Mouse (Mus musculus) liver, embryonic 14.5 days (tissue): Measurements from ENCODE around the gene Usp43. TPM values are rescaled to one million over a fixed set of nuclear protein-coding genes. Genes with fewer than 3 reads are reported as not detected.

Experiments used
- ATAC-seq: fragments of 200-750 bp; cut with Nextera tagmentation; 2 replicates; pipeline ENCODE4 v1.8.0; 2017; ENCODE audit warnings: moderate number of reproducible peaks, mild to moderate bottlenecking, moderate library complexity; ENCODE audit not compliant: insufficient read depth
- DNase-seq, 3 experiments: peaks; one replicate each; pipeline ENCODE4 v3.0.0-alpha.2; 2012 to 2013; ENCODE audit warnings: low read depth in 3 of 3, low spot score in 3 of 3
- H3K27ac ChIP-seq: fragments of 300-500 bp; sonication (generic); 2 replicates; pipeline ENCODE4 v1.5.1; 2014; ENCODE audit warnings: moderate library complexity, mild to moderate bottlenecking, control low read depth, inconsistent platforms
- H3K27me3 ChIP-seq: fragments of 300-500 bp; sonication (generic); 2 replicates; pipeline ENCODE4 v1.6.1; 2014; ENCODE audit warnings: mild to moderate bottlenecking, low read length, moderate library complexity; ENCODE audit not compliant: control insufficient read depth, insufficient read depth
- H3K36me3 ChIP-seq: fragments of 300-500 bp; sonication (generic); replicated peaks from 2 replicates; pipeline ENCODE4 v1.6.1; 2014; ENCODE audit warnings: low read depth; ENCODE audit not compliant: control insufficient read depth, insufficient read depth
- H3K4me1 ChIP-seq, 2 experiments: fragments of 200-500 bp in 1 of 2; fragments of 300-500 bp in 1 of 2; sonication (generic) in 1 of 2; replicated peaks; 2 replicates each; pipeline ENCODE4 v1.6.1; 2012 to 2014; ENCODE audit warnings: antibody characterized with exemption in 1 of 2, inconsistent platforms in 1 of 2, low read length in 1 of 2; ENCODE audit not compliant: control insufficient read depth in 2 of 2, insufficient read depth in 2 of 2
- H3K4me2 ChIP-seq: fragments of 300-500 bp; sonication (generic); 2 replicates; pipeline ENCODE4 v1.6.1; 2014; ENCODE audit warnings: low read depth, mild to moderate bottlenecking, control low read depth, moderate library complexity
- H3K4me3 ChIP-seq, 2 experiments: fragments of 200-500 bp in 1 of 2; fragments of 300-500 bp in 1 of 2; sonication (generic) in 1 of 2; 2 replicates each; pipeline ENCODE4 v1.5.1; 2012 to 2014; ENCODE audit warnings: low read depth in 2 of 2, low read length in 2 of 2, mild to moderate bottlenecking in 2 of 2, control low read depth in 1 of 2, inconsistent platforms in 1 of 2, moderate library complexity in 1 of 2; ENCODE audit not compliant: insufficient read depth in 1 of 2
- H3K9ac ChIP-seq: fragments of 300-500 bp; sonication (generic); replicated peaks from 2 replicates; pipeline ENCODE4 v1.6.1; 2014; ENCODE audit warnings: mild to moderate bottlenecking, control low read depth, moderate library complexity
- H3K9me3 ChIP-seq: fragments of 300-500 bp; sonication (generic); 2 replicates; pipeline ENCODE4 v1.6.1; 2016; ENCODE audit warnings: low read length, mixed read lengths; ENCODE audit not compliant: control insufficient read depth
- CTCF ChIP-seq: IDR thresholded peaks from 2 replicates; pipeline ENCODE4 v1.5.1; 2016; ENCODE audit warnings: antibody characterized with exemption, low read depth, control low read depth
- EP300 ChIP-seq: IDR thresholded peaks from 2 replicates; pipeline ENCODE4 v1.6.1; 2016; ENCODE audit warnings: antibody characterized with exemption, low read depth
- WGBS: fragments of 180-500 bp; shearing (Covaris S2); extraction: QIAGEN DNeasy Blood & Tissue Kit; methylation state at CpG from one replicate; pipeline ENCODE4 v1.1.7; 2014; ENCODE audit not compliant: insufficient replicate concordance; 5-methylcytosine and 5-hydroxymethylcytosine counted together
- polyA plus RNA-seq, 2 experiments: library from polyadenylated mRNA; depleted of rRNA in 1 of 2; stranded (reverse) in 1 of 2; unstranded in 1 of 2; fragments of >200 nt; fragmentation: Nextera tagmentation in 1 of 2; extraction: Ambion mirVana in 1 of 2; gene quantifications; 2 replicates each; pipeline versions ENCODE4 v1.2.1 to v1.2.3; 2012 to 2014

The Usp43 gene
- polyA plus RNA-seq, 2 experiments = 0.06 to 0.08 TPM

DNA sequence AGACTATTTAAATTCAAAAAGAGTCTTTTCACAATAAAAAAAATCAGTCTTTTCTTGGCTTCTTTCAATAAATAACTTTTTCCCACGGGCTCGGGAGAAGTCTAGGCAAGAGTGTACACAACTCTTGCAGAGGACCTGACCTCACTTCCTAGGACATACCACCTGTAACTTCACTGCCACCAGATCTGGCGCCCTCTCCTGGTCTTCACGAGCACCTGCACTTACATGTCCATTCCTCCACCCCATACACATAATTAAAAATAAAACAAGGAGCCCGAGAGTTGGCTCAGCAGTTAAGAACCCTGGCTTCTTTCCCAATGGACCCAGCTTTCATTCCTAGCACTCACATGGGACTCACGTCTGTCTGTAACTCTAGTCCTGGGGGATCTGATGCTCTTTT is 42.2 kb upstream of the Usp43 start:
- TF ChIP-seq EP300 (no peak), CTCF (peak; percentile 61)
- Histone ChIP-seq H3K4me3 (no peak overlapping the region), H3K9me3 (no peaks in the 10 kb centered on the region), H3K9ac (no peak overlapping the region), H3K4me2 (no peak overlapping the region), H3K27me3 (no peaks in the 10 kb centered on the region), H3K27ac (no peak overlapping the region), H3K36me3 (no peaks in the 10 kb centered on the region), H3K4me1 (peaks cover 6 to 7% of the 10 kb centered on the region in 2 experiments)
- ATAC-seq (no peak), DNase-seq (peak in 1 of 3 experiments; percentile 17)
- 63% methylated on average over 6 of the region's 6 CpGs for WGBS

GRCm38 (mm10) chr11:67954413-67954812 is 32.5 kb upstream of the Usp43 start:
- H3K4me2 ChIP-seq = no peak overlapping the region
- TF ChIP-seq CTCF = no peak
- H3K4me3 ChIP-seq = no peak overlapping the region
- H3K4me1 ChIP-seq = no peaks in the 10 kb centered on the region
- no peaks in the 10 kb centered on the region for H3K9me3 ChIP-seq
- no peaks in the 10 kb centered on the region for H3K36me3 ChIP-seq
- no peak overlapping the region for H3K27ac ChIP-seq
- DNase-seq (no peak), ATAC-seq (no peak)
- 63% methylated on average over 6 of the region's 6 CpGs for WGBS
- no peaks in the 10 kb centered on the region for H3K27me3 ChIP-seq
- no peak overlapping the region for H3K9ac ChIP-seq

DNA sequence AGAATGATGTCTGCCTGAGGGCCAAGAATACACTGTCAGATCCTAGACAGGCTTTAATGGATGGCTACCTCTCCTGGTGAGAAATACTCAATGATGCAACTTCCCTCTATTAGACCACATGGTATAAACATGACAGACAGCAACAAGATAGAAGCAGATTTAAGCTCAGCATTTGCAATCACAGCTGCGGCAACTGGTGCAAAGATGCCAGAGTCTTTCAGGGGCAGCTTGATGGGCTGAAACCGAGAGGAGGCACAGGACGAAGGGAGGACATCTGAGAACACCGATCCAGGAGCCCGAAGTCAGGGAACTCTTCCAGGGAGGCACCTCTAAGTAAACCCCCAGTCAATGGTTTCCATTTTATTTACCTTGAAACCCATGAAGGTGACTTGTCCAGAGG is 31.7 kb upstream of the Usp43 start:
- Histone ChIP-seq H3K4me2 (no peak overlapping the region), H3K27me3 (no peaks in the 10 kb centered on the region), H3K4me3 (no peak overlapping the region), H3K36me3 (no peaks in the 10 kb centered on the region), H3K9ac (no peak overlapping the region), H3K9me3 (no peaks in the 10 kb centered on the region), H3K4me1 (no peaks in the 10 kb centered on the region), H3K27ac (no peak overlapping the region)
- WGBS = 57% methylated on average over 5 of the region's 5 CpGs
- DNase-seq (no peak), ATAC-seq (no peak)
- TF ChIP-seq CTCF (no peak), EP300 (no peak)

- Histone ChIP-seq H3K27me3 (no peaks in the 10 kb centered on the region), H3K27ac (no peak overlapping the region), H3K9ac (no peak overlapping the region), H3K4me3 (no peak overlapping the region), H3K4me2 (no peak overlapping the region), H3K36me3 (no peaks in the 10 kb centered on the region), H3K9me3 (no peaks in the 10 kb centered on the region), H3K4me1 (no peaks in the 10 kb centered on the region)
- 66% methylated on average over 9 of the region's 9 CpGs for WGBS
- no peak for DNase-seq
- TF ChIP-seq EP300 (no peak), CTCF (no peak)
- ATAC-seq = no peak
Measured at GRCm38 (mm10) chr11:67949475-67949874, 27.5 kb upstream of the Usp43 start.

GRCm38 (mm10) chr11:67948229-67948628 is 26.3 kb upstream of the Usp43 start:
- no peaks in the 10 kb centered on the region for H3K36me3 ChIP-seq
- no peak overlapping the region for H3K9ac ChIP-seq
- 34% methylated on average over 3 of the region's 3 CpGs for WGBS
- TF ChIP-seq EP300 = no peak
- TF ChIP-seq CTCF = no peak
- no peak overlapping the region for H3K4me3 ChIP-seq
- H3K9me3 ChIP-seq = no peaks in the 10 kb centered on the region
- no peak overlapping the region for H3K27ac ChIP-seq
- H3K27me3 ChIP-seq = no peaks in the 10 kb centered on the region
- ATAC-seq (no peak), DNase-seq (no peak)
- no peaks in the 10 kb centered on the region for H3K4me1 ChIP-seq
- H3K4me2 ChIP-seq = no peak overlapping the region
